Mouse (Mus musculus) C2C12 (cell line): ENCODE results near the gene Sfxn5.

ENCODE experiments used
- CTCF ChIP-seq: IDR thresholded peaks from one replicate; pipeline ENCODE4 v1.5.1; 2011; ENCODE audit not compliant: control insufficient read depth, insufficient read depth, insufficient read length
- MYOG ChIP-seq: IDR thresholded peaks from one replicate; pipeline ENCODE4 v1.6.1; 2011; ENCODE audit not compliant: control insufficient read depth, insufficient read length; ENCODE audit errors: extremely low read depth

DNA sequence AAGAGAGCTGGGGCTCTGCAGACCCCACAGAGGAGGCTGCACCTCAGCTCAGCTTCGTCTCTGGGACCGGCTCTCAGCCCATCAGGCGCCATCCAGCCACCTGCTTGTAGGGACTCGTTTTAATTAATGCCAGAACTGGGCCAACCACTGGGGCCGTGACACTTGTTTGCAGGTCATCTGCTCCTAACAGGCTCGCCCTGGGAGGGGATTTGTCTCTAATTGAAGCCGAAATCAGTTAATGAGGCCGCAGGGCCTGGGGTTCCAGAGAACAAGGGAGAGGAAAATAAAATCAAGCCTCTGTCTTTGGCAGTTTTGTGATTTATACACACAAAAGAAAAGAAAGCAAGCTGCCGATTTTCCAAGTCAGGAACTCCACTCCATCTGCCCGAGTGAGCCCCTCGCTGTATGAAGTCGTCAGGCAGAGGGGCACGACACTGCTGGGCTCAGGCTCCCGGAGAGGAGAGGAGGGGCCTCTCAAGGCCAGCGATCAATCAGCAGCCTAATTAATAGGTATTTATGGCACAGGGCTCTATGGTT, 68.2 kb downstream of the Sfxn5 start:
- TF ChIP-seq MYOG = no peak
- TF ChIP-seq CTCF = no peak
